Mouse (Mus musculus): ENCODE measurements around the gene A930018P22Rik. TPM values are rescaled to one million over a fixed set of nuclear protein-coding genes. Genes with fewer than 3 reads are reported as not detected.
"Not testable (repeated sequence)": the region's sequence is repeated elsewhere in the genome, so short reads cannot be mapped to it uniquely, and the experiment has no call there.

A930018P22Rik gene
- polyA plus RNA-seq, 1 experiment from 2014 or later: 0.48 TPM

- Histone ChIP-seq H3K4me1 (replicated peaks; ENCODE audit: control insufficient read depth, insufficient read depth, low read length) (peaks cover 5% of the 10 kb centered on the region; the same call in 1 of the 2 replicates), H3K9me3 (ENCODE audit: control insufficient read depth) (no peaks in the 10 kb centered on the region), H3K36me3 (ENCODE audit: control insufficient read depth, insufficient read depth) (no peaks in the 10 kb centered on the region), H3K27ac (ENCODE audit: low read depth, low read length) (no peak overlapping the region), H3K9ac (ENCODE audit: low read depth, low read length) (no peak overlapping the region), H3K27me3 (replicated peaks; ENCODE audit: control insufficient read depth, insufficient read depth, low read length) (no peaks in the 10 kb centered on the region), H3K4me2 (replicated peaks; ENCODE audit: low read depth) (no peak overlapping the region), H3K4me3 (ENCODE audit: low read depth, low read length) (no peak overlapping the region)
- 98% methylated on average over 2 of the region's 2 CpGs for WGBS
- no peak for ATAC-seq
- no peak for TF ChIP-seq CTCF (IDR thresholded peaks at IDR 0.05; ENCODE audit: low read depth)
Measured at GRCm38 (mm10) chr2:104099231-104099585, 23.4 kb upstream of the A930018P22Rik start.

- TF ChIP-seq CTCF (IDR thresholded peaks at IDR 0.05; ENCODE audit: low read depth): no peak
- H3K9me3 ChIP-seq (ENCODE audit: control insufficient read depth): no peaks in the 10 kb centered on the region
- no peak for ATAC-seq
- no peaks in the 10 kb centered on the region for H3K36me3 ChIP-seq (ENCODE audit: control insufficient read depth, insufficient read depth)
- H3K4me2 ChIP-seq (replicated peaks; ENCODE audit: low read depth): no peak overlapping the region
- H3K4me1 ChIP-seq (replicated peaks; ENCODE audit: control insufficient read depth, insufficient read depth, low read length): peaks cover 5% of the 10 kb centered on the region; the same call in 1 of the 2 replicates
- H3K27me3 ChIP-seq (replicated peaks; ENCODE audit: control insufficient read depth, insufficient read depth, low read length): no peaks in the 10 kb centered on the region
- no peak overlapping the region for H3K9ac ChIP-seq (ENCODE audit: low read depth, low read length)
- 80% methylated on average over 1 of the region's 1 CpGs for WGBS
- no peak overlapping the region for H3K4me3 ChIP-seq (ENCODE audit: low read depth, low read length)
- H3K27ac ChIP-seq (ENCODE audit: low read depth, low read length): no peak overlapping the region
Measured at GRCm38 (mm10) chr2:104099946-104100345, 22.6 kb upstream of the A930018P22Rik start.

GRCm38 (mm10) chr2:104104800-104105199, 17.8 kb upstream of the A930018P22Rik start:
- WGBS: 89% methylated on average over 6 of the region's 6 CpGs
- no peak for ATAC-seq

GRCm38 (mm10) chr2:104109021-104109420, 13.5 kb upstream of the A930018P22Rik start:
- WGBS: 74% methylated on average over 2 of the region's 2 CpGs
- not testable (repeated sequence) for ATAC-seq; H3K4me3 ChIP-seq (ENCODE audit: low read depth, low read length); H3K4me1 ChIP-seq (replicated peaks; ENCODE audit: control insufficient read depth, insufficient read depth, low read length); H3K9me3 ChIP-seq (ENCODE audit: control insufficient read depth); H3K36me3 ChIP-seq (ENCODE audit: control insufficient read depth, insufficient read depth); H3K27me3 ChIP-seq (replicated peaks; ENCODE audit: control insufficient read depth, insufficient read depth, low read length); H3K27ac ChIP-seq (ENCODE audit: low read depth, low read length); H3K9ac ChIP-seq (ENCODE audit: low read depth, low read length); H3K4me2 ChIP-seq (replicated peaks; ENCODE audit: low read depth)

More at GRCm38 (mm10) chr2:104104800-104105199, 17.8 kb upstream of the A930018P22Rik start:
- TF ChIP-seq CTCF (IDR thresholded peaks at IDR 0.05; ENCODE audit: low read depth): no peak
- Histone ChIP-seq H3K4me3 (ENCODE audit: low read depth, low read length) (no peak overlapping the region), H3K4me1 (replicated peaks; ENCODE audit: control insufficient read depth, insufficient read depth, low read length) (peaks cover 3% of the 10 kb centered on the region; the same call in 1 of the 2 replicates), H3K36me3 (ENCODE audit: control insufficient read depth, insufficient read depth) (no peaks in the 10 kb centered on the region), H3K4me2 (replicated peaks; ENCODE audit: low read depth) (no peak overlapping the region), H3K27me3 (replicated peaks; ENCODE audit: control insufficient read depth, insufficient read depth, low read length) (no peaks in the 10 kb centered on the region), H3K9me3 (ENCODE audit: control insufficient read depth) (no peaks in the 10 kb centered on the region), H3K9ac (ENCODE audit: low read depth, low read length) (no peak overlapping the region), H3K27ac (ENCODE audit: low read depth, low read length) (no peak overlapping the region)

- H3K27me3 ChIP-seq (replicated peaks; ENCODE audit: control insufficient read depth, insufficient read depth, low read length): no peaks in the 10 kb centered on the region
- TF ChIP-seq CTCF (IDR thresholded peaks at IDR 0.05; ENCODE audit: low read depth): no peak
- H3K4me3 ChIP-seq (ENCODE audit: low read depth, low read length): no peak overlapping the region
- ATAC-seq: no peak
- 57% methylated on average over 2 of the region's 2 CpGs for WGBS
- H3K27ac ChIP-seq (ENCODE audit: low read depth, low read length): no peak overlapping the region
- peaks cover 3% of the 10 kb centered on the region; the same call in 1 of the 2 replicates for H3K4me1 ChIP-seq (replicated peaks; ENCODE audit: control insufficient read depth, insufficient read depth, low read length)
- no peak overlapping the region for H3K4me2 ChIP-seq (replicated peaks; ENCODE audit: low read depth)
- no peak overlapping the region for H3K9ac ChIP-seq (ENCODE audit: low read depth, low read length)
- H3K36me3 ChIP-seq (ENCODE audit: control insufficient read depth, insufficient read depth): peaks cover 3% of the 10 kb centered on the region; the same call in 1 of the 2 replicates
- no peaks in the 10 kb centered on the region for H3K9me3 ChIP-seq (ENCODE audit: control insufficient read depth)
Measured at GRCm38 (mm10) chr2:104109528-104109927, 13.0 kb upstream of the A930018P22Rik start.

- no peak overlapping the region for H3K4me2 ChIP-seq (replicated peaks; ENCODE audit: low read depth)
- peaks cover 3% of the 10 kb centered on the region; the same call in 1 of the 2 replicates for H3K4me1 ChIP-seq (replicated peaks; ENCODE audit: control insufficient read depth, insufficient read depth, low read length)
- no peak for ATAC-seq
- H3K36me3 ChIP-seq (ENCODE audit: control insufficient read depth, insufficient read depth): peaks cover 3% of the 10 kb centered on the region; the same call in 1 of the 2 replicates
- H3K4me3 ChIP-seq (ENCODE audit: low read depth, low read length): no peak overlapping the region
- H3K9ac ChIP-seq (ENCODE audit: low read depth, low read length): no peak overlapping the region
- TF ChIP-seq CTCF (IDR thresholded peaks at IDR 0.05; ENCODE audit: low read depth): no peak
- no peak overlapping the region for H3K27ac ChIP-seq (ENCODE audit: low read depth, low read length)
- H3K27me3 ChIP-seq (replicated peaks; ENCODE audit: control insufficient read depth, insufficient read depth, low read length): no peaks in the 10 kb centered on the region
- 80% methylated on average over 4 of the region's 4 CpGs for WGBS
- H3K9me3 ChIP-seq (ENCODE audit: control insufficient read depth): no peaks in the 10 kb centered on the region
Measured at GRCm38 (mm10) chr2:104110031-104110430, 12.5 kb upstream of the A930018P22Rik start.

GRCm38 (mm10) chr2:104111170-104111797, 11.3 kb upstream of the A930018P22Rik start:
- WGBS: no CpG with 5 or more reads among the region's 1 CpGs
- H3K4me3 ChIP-seq (ENCODE audit: low read depth, low read length); H3K4me2 ChIP-seq (replicated peaks; ENCODE audit: low read depth); H3K27ac ChIP-seq (ENCODE audit: low read depth, low read length); H3K4me1 ChIP-seq (replicated peaks; ENCODE audit: control insufficient read depth, insufficient read depth, low read length); H3K9ac ChIP-seq (ENCODE audit: low read depth, low read length); H3K27me3 ChIP-seq (replicated peaks; ENCODE audit: control insufficient read depth, insufficient read depth, low read length); H3K36me3 ChIP-seq (ENCODE audit: control insufficient read depth, insufficient read depth); H3K9me3 ChIP-seq (ENCODE audit: control insufficient read depth): not testable (repeated sequence)
- peak; percentile 71 for ATAC-seq

GRCm38 (mm10) chr2:104113563-104113962, 9.0 kb upstream of the A930018P22Rik start:
- not testable (repeated sequence) for H3K27me3 ChIP-seq (replicated peaks; ENCODE audit: control insufficient read depth, insufficient read depth, low read length); H3K4me1 ChIP-seq (replicated peaks; ENCODE audit: control insufficient read depth, insufficient read depth, low read length); H3K9ac ChIP-seq (ENCODE audit: low read depth, low read length); H3K27ac ChIP-seq (ENCODE audit: low read depth, low read length); H3K4me3 ChIP-seq (ENCODE audit: low read depth, low read length); ATAC-seq; H3K9me3 ChIP-seq (ENCODE audit: control insufficient read depth); H3K36me3 ChIP-seq (ENCODE audit: control insufficient read depth, insufficient read depth); H3K4me2 ChIP-seq (replicated peaks; ENCODE audit: low read depth)

All from intestine, postnatal 0 days (tissue).